Mouse (Mus musculus): Measurements from ENCODE around the gene Qpct. TPM values are rescaled to one million over a fixed set of nuclear protein-coding genes. Genes with fewer than 3 reads are reported as not detected.
A peak's percentile ranks its signal among the peaks of the same experiment; 100 is the strongest.

The Qpct gene
- polyA plus RNA-seq, 1 experiment from 2014 or later: 7.3 TPM

- peak overlapping the region; percentile 72 for H3K4me2 ChIP-seq (ENCODE audit: low read depth, low read length)
- no peaks in the 10 kb centered on the region for H3K4me1 ChIP-seq (ENCODE audit: control insufficient read depth, insufficient read depth, low read length)
- peak overlapping the region; percentile 92 for H3K9ac ChIP-seq (replicated peaks; ENCODE audit: low read length)
- H3K9me3 ChIP-seq (replicated peaks; ENCODE audit: control insufficient read depth, low read length): no peaks in the 10 kb centered on the region
- no peak for ATAC-seq (replicated peaks; ENCODE audit: insufficient number of reproducible peaks, low FRiP score, low TSS enrichment, low read depth)
- no peak for DNase-seq (ENCODE audit: low spot score)
- peak overlapping the region; percentile 82 for H3K4me3 ChIP-seq (ENCODE audit: low read depth, low read length)
- H3K27me3 ChIP-seq (ENCODE audit: control insufficient read depth, insufficient read depth, low read length): no peaks in the 10 kb centered on the region
- H3K36me3 ChIP-seq (replicated peaks; ENCODE audit: control insufficient read depth, insufficient read depth, low read depth, low read length): no peaks in the 10 kb centered on the region
- 2% methylated on average over 24 of the region's 24 CpGs for WGBS
- no peak overlapping the region for H3K27ac ChIP-seq (replicated peaks; ENCODE audit: low read depth, low read length)
These were observed 30.7 kb upstream of the Qpct start for GRCm38 (mm10) chr17:79020984-79021335.

- no peak overlapping the region for H3K4me3 ChIP-seq (ENCODE audit: low read depth, low read length)
- H3K4me1 ChIP-seq (ENCODE audit: control insufficient read depth, insufficient read depth, low read length): no peaks in the 10 kb centered on the region
- H3K27me3 ChIP-seq (ENCODE audit: control insufficient read depth, insufficient read depth, low read length): no peaks in the 10 kb centered on the region
- no peak for ATAC-seq (replicated peaks; ENCODE audit: insufficient number of reproducible peaks, low FRiP score, low TSS enrichment, low read depth)
- no peaks in the 10 kb centered on the region for H3K36me3 ChIP-seq (replicated peaks; ENCODE audit: control insufficient read depth, insufficient read depth, low read depth, low read length)
- H3K9ac ChIP-seq (replicated peaks; ENCODE audit: low read length): no peak overlapping the region
- DNase-seq (ENCODE audit: low spot score): no peak
- no peaks in the 10 kb centered on the region for H3K9me3 ChIP-seq (replicated peaks; ENCODE audit: control insufficient read depth, low read length)
- no peak overlapping the region for H3K27ac ChIP-seq (replicated peaks; ENCODE audit: low read depth, low read length)
- H3K4me2 ChIP-seq (ENCODE audit: low read depth, low read length): no peak overlapping the region
- WGBS: 13% methylated on average over 3 of the region's 3 CpGs
These were observed 29.0 kb upstream of the Qpct start for GRCm38 (mm10) chr17:79022746-79023145.

GRCm38 (mm10) chr17:79024544-79024943 lies 27.2 kb upstream of the Qpct start:
- Histone ChIP-seq H3K4me1 (ENCODE audit: control insufficient read depth, insufficient read depth, low read length) (no peaks in the 10 kb centered on the region), H3K4me3 (ENCODE audit: low read depth, low read length) (no peak overlapping the region), H3K27ac (replicated peaks; ENCODE audit: low read depth, low read length) (no peak overlapping the region), H3K9me3 (replicated peaks; ENCODE audit: control insufficient read depth, low read length) (no peaks in the 10 kb centered on the region), H3K27me3 (ENCODE audit: control insufficient read depth, insufficient read depth, low read length) (no peaks in the 10 kb centered on the region), H3K4me2 (ENCODE audit: low read depth, low read length) (no peak overlapping the region), H3K9ac (replicated peaks; ENCODE audit: low read length) (no peak overlapping the region), H3K36me3 (replicated peaks; ENCODE audit: control insufficient read depth, insufficient read depth, low read depth, low read length) (no peaks in the 10 kb centered on the region)
- ATAC-seq (replicated peaks; ENCODE audit: insufficient number of reproducible peaks, low FRiP score, low TSS enrichment, low read depth): no peak
- WGBS: 71% methylated on average over 4 of the region's 4 CpGs
- DNase-seq (ENCODE audit: low spot score): no peak

GRCm38 (mm10) chr17:79029226-79029625 lies 22.5 kb upstream of the Qpct start:
- H3K36me3 ChIP-seq (replicated peaks; ENCODE audit: control insufficient read depth, insufficient read depth, low read depth, low read length): no peaks in the 10 kb centered on the region
- 81% methylated on average over 3 of the region's 3 CpGs for WGBS
- H3K4me3 ChIP-seq (ENCODE audit: low read depth, low read length): no peak overlapping the region
- no peaks in the 10 kb centered on the region for H3K9me3 ChIP-seq (replicated peaks; ENCODE audit: control insufficient read depth, low read length)
- DNase-seq (ENCODE audit: low spot score) (no peak), ATAC-seq (replicated peaks; ENCODE audit: insufficient number of reproducible peaks, low FRiP score, low TSS enrichment, low read depth) (no peak)
- H3K4me2 ChIP-seq (ENCODE audit: low read depth, low read length): no peak overlapping the region
- H3K4me1 ChIP-seq (ENCODE audit: control insufficient read depth, insufficient read depth, low read length): no peaks in the 10 kb centered on the region
- no peaks in the 10 kb centered on the region for H3K27me3 ChIP-seq (ENCODE audit: control insufficient read depth, insufficient read depth, low read length)
- no peak overlapping the region for H3K9ac ChIP-seq (replicated peaks; ENCODE audit: low read length)
- no peak overlapping the region for H3K27ac ChIP-seq (replicated peaks; ENCODE audit: low read depth, low read length)

GRCm38 (mm10) chr17:79031569-79031968 lies 20.1 kb upstream of the Qpct start:
- no peak overlapping the region for H3K27ac ChIP-seq (replicated peaks; ENCODE audit: low read depth, low read length)
- H3K9ac ChIP-seq (replicated peaks; ENCODE audit: low read length): no peak overlapping the region
- no peak overlapping the region for H3K4me2 ChIP-seq (ENCODE audit: low read depth, low read length)
- ATAC-seq (replicated peaks; ENCODE audit: insufficient number of reproducible peaks, low FRiP score, low TSS enrichment, low read depth): no peak
- no peaks in the 10 kb centered on the region for H3K27me3 ChIP-seq (ENCODE audit: control insufficient read depth, insufficient read depth, low read length)
- no peaks in the 10 kb centered on the region for H3K9me3 ChIP-seq (replicated peaks; ENCODE audit: control insufficient read depth, low read length)
- no peaks in the 10 kb centered on the region for H3K4me1 ChIP-seq (ENCODE audit: control insufficient read depth, insufficient read depth, low read length)
- H3K36me3 ChIP-seq (replicated peaks; ENCODE audit: control insufficient read depth, insufficient read depth, low read depth, low read length): no peaks in the 10 kb centered on the region
- no peak for DNase-seq (ENCODE audit: low spot score)
- WGBS: 85% methylated on average over 5 of the region's 5 CpGs
- no peak overlapping the region for H3K4me3 ChIP-seq (ENCODE audit: low read depth, low read length)

GRCm38 (mm10) chr17:79032782-79033181 lies 18.9 kb upstream of the Qpct start:
- DNase-seq (ENCODE audit: low spot score) (no peak), ATAC-seq (replicated peaks; ENCODE audit: insufficient number of reproducible peaks, low FRiP score, low TSS enrichment, low read depth) (peak; percentile 76; the same call in 1 of the 2 replicates)
- H3K4me1 ChIP-seq (ENCODE audit: control insufficient read depth, insufficient read depth, low read length): no peaks in the 10 kb centered on the region
- H3K4me2 ChIP-seq (ENCODE audit: low read depth, low read length): no peak overlapping the region
- H3K27me3 ChIP-seq (ENCODE audit: control insufficient read depth, insufficient read depth, low read length): no peaks in the 10 kb centered on the region
- H3K4me3 ChIP-seq (ENCODE audit: low read depth, low read length): no peak overlapping the region
- H3K36me3 ChIP-seq (replicated peaks; ENCODE audit: control insufficient read depth, insufficient read depth, low read depth, low read length): no peaks in the 10 kb centered on the region
- no peak overlapping the region for H3K27ac ChIP-seq (replicated peaks; ENCODE audit: low read depth, low read length)
- WGBS: 75% methylated on average over 4 of the region's 4 CpGs
- no peaks in the 10 kb centered on the region for H3K9me3 ChIP-seq (replicated peaks; ENCODE audit: control insufficient read depth, low read length)
- no peak overlapping the region for H3K9ac ChIP-seq (replicated peaks; ENCODE audit: low read length)

- Histone ChIP-seq H3K27ac (replicated peaks; ENCODE audit: low read depth, low read length) (no peak overlapping the region), H3K36me3 (replicated peaks; ENCODE audit: control insufficient read depth, insufficient read depth, low read depth, low read length) (no peaks in the 10 kb centered on the region), H3K4me1 (ENCODE audit: control insufficient read depth, insufficient read depth, low read length) (no peaks in the 10 kb centered on the region), H3K4me2 (ENCODE audit: low read depth, low read length) (no peak overlapping the region), H3K27me3 (ENCODE audit: control insufficient read depth, insufficient read depth, low read length) (no peaks in the 10 kb centered on the region), H3K4me3 (ENCODE audit: low read depth, low read length) (no peak overlapping the region), H3K9me3 (replicated peaks; ENCODE audit: control insufficient read depth, low read length) (no peaks in the 10 kb centered on the region), H3K9ac (replicated peaks; ENCODE audit: low read length) (no peak overlapping the region)
- DNase-seq (ENCODE audit: low spot score) (no peak), ATAC-seq (replicated peaks; ENCODE audit: insufficient number of reproducible peaks, low FRiP score, low TSS enrichment, low read depth) (no peak)
These were observed 12.0 kb upstream of the Qpct start for GRCm38 (mm10) chr17:79039660-79040059.

GRCm38 (mm10) chr17:79043705-79044104 lies 8.0 kb upstream of the Qpct start:
- DNase-seq (ENCODE audit: low spot score) (no peak), ATAC-seq (replicated peaks; ENCODE audit: insufficient number of reproducible peaks, low FRiP score, low TSS enrichment, low read depth) (no peak)
- no peaks in the 10 kb centered on the region for H3K9me3 ChIP-seq (replicated peaks; ENCODE audit: control insufficient read depth, low read length)
- 90% methylated on average over 2 of the region's 2 CpGs for WGBS
- H3K36me3 ChIP-seq (replicated peaks; ENCODE audit: control insufficient read depth, insufficient read depth, low read depth, low read length): no peaks in the 10 kb centered on the region
- no peak overlapping the region for H3K9ac ChIP-seq (replicated peaks; ENCODE audit: low read length)
- H3K4me3 ChIP-seq (ENCODE audit: low read depth, low read length): no peak overlapping the region
- H3K4me1 ChIP-seq (ENCODE audit: control insufficient read depth, insufficient read depth, low read length): no peaks in the 10 kb centered on the region
- H3K27me3 ChIP-seq (ENCODE audit: control insufficient read depth, insufficient read depth, low read length): no peaks in the 10 kb centered on the region
- no peak overlapping the region for H3K4me2 ChIP-seq (ENCODE audit: low read depth, low read length)
- no peak overlapping the region for H3K27ac ChIP-seq (replicated peaks; ENCODE audit: low read depth, low read length)
